Mouse (Mus musculus) small intestine, adult 2 months (tissue): ENCODE data around the gene Padi2.

ENCODE experiments used
- CTCF ChIP-seq: fragments of 200-500 bp; IDR thresholded peaks from 2 replicates; pipeline ENCODE4 v1.5.1; 2012; ENCODE audit warnings: low read depth, mild to moderate bottlenecking, control low read depth, inconsistent platforms, low read length, moderate library complexity, mixed read lengths; ENCODE audit not compliant: insufficient replicate concordance, insufficient read length; ENCODE audit errors: extremely low read depth
- POLR2A ChIP-seq: fragments of 200-500 bp; IDR thresholded peaks from 2 replicates; pipeline ENCODE4 v1.6.1; 2012; ENCODE audit warnings: low read depth, mild to moderate bottlenecking, control low read depth, inconsistent platforms, low read length, moderate library complexity

DNA sequence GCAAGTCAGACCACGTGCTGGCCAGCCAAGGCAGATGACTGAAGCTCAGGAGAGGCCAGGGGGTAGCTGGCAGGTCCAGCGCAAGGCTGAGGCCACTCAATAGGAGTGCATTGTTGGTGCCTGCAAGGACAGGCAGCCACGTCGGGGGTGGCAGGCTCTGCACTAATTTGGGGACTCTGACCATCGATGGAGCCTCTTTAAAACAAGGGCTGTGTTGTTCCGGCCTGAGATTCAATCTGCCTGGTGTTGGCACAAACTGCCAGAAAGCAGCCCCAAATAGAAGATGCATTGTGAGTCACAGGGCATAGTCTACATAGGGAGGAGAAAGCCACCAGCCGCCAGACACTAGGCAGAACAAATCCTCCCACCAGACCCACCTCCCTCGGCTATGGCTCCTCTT is 23.6 kb downstream of the Padi2 start:
- TF ChIP-seq CTCF (no peak), POLR2A (no peak)
